Comparison of ENCODE assay signal across 10 mouse cellular contexts in genomic region chr17:17829816-17830535, GRCm38 (mm10). TPM values are rescaled to one million over a fixed set of nuclear protein-coding genes. Genes with fewer than 3 reads are reported as not detected.
DNase-seq lines count a peak whose midpoint lies in the region; ATAC-seq and TF ChIP-seq lines count a peak whose summit lies in the region.
"Had no signal": no experiment of that assay in that cellular context is flagged by ENCODE, and none has a peak within 500 bp of the region (broad histone marks: within the 10 kb centered on the region; RNA-seq: fewer than 3 reads in every experiment).

No protein-coding gene starts in this region.

- peaks cover 57% of the 10 kb centered on the region for H3K4me1 ChIP-seq in heart, embryonic 10.5 days
- H3K4me1 ChIP-seq in ES-E14 (ENCODE audit: control insufficient read depth in 2 of 2, insufficient read depth in 2 of 2, low read length in 2 of 2, poor library complexity in 1 of 2) = peaks cover 3 to 15% of the 10 kb centered on the region in 2 experiments
- H3K4me1 ChIP-seq in forebrain, embryonic 14.5 days (ENCODE audit: control insufficient read depth, insufficient read depth, low read length) = peaks cover 35% of the 10 kb centered on the region
- H3K4me1 ChIP-seq in liver, embryonic 13.5 days (replicated peaks) = peaks cover 5% of the 10 kb centered on the region; the same call in 1 of the 2 replicates

- no peaks in the 10 kb centered on the region for H3K9me3 ChIP-seq in heart, embryonic 10.5 days
- H3K9me3 ChIP-seq in ES-E14 (ENCODE audit: control insufficient read depth, insufficient read depth, low read depth, low read length) = no peaks in the 10 kb centered on the region
- no peaks in the 10 kb centered on the region for H3K9me3 ChIP-seq in forebrain, embryonic 14.5 days (replicated peaks; ENCODE audit: control insufficient read depth, low read length)
- H3K9me3 ChIP-seq in liver, embryonic 13.5 days (replicated peaks) = no peaks in the 10 kb centered on the region

- no peak for DNase-seq in heart, embryonic 10.5 days (ENCODE audit: low spot score)
- no peak for DNase-seq in heart, postnatal 36 days
- DNase-seq in ES-E14 (ENCODE audit: low read depth, low spot score) (no peak), MN1 (ENCODE audit: low spot score) (no peak)
- no peak for DNase-seq in forebrain, embryonic 14.5 days (ENCODE audit: low spot score)
- no peak for DNase-seq in liver, embryonic 13.5 days
- DNase-seq in left cerebral cortex, adult 8-10 months (ENCODE audit: low spot score in 2 of 2) = no peak
- DNase-seq: thymus, adult 2 months had no signal

- no peaks in the 10 kb centered on the region for H3K27me3 ChIP-seq in heart, embryonic 10.5 days (ENCODE audit: insufficient read depth, poor library complexity, severe bottlenecking)
- no peaks in the 10 kb centered on the region for H3K27me3 ChIP-seq in forebrain, embryonic 14.5 days (replicated peaks; ENCODE audit: control insufficient read depth, insufficient read depth, low read length)
- H3K27me3 ChIP-seq in liver, embryonic 13.5 days = peaks cover 34% of the 10 kb centered on the region

- peaks cover 39% of the 10 kb centered on the region for H3K36me3 ChIP-seq in heart, embryonic 10.5 days
- H3K36me3 ChIP-seq in ES-E14 (ENCODE audit: control insufficient read depth, insufficient read depth, low read length, poor library complexity, severe bottlenecking) = peaks cover 2% of the 10 kb centered on the region
- H3K36me3 ChIP-seq in forebrain, embryonic 14.5 days (ENCODE audit: control insufficient read depth, insufficient read depth, low read length) = peaks cover 25% of the 10 kb centered on the region
- no peaks in the 10 kb centered on the region for H3K36me3 ChIP-seq in liver, embryonic 13.5 days

- peak overlapping the region; percentile 96 for H3K27ac ChIP-seq in heart, embryonic 10.5 days
- H3K27ac ChIP-seq in ES-E14 (ENCODE audit: insufficient read depth, low read depth, low read length, poor library complexity, severe bottlenecking) = no peak overlapping the region
- H3K27ac ChIP-seq in forebrain, embryonic 14.5 days (ENCODE audit: low read depth, low read length) = peak overlapping the region; percentile 0; the same call in 1 of the 2 replicates
- no peak overlapping the region for H3K27ac ChIP-seq in liver, embryonic 13.5 days

- ATAC-seq in forebrain, embryonic 14.5 days = no peak
- no peak for ATAC-seq in liver, embryonic 13.5 days (ENCODE audit: low read depth)
- ATAC-seq in activated CD4-positive, CD25-positive, alpha-beta regulatory T cell, adult 4 months = no peak

- H3K4me2 ChIP-seq in forebrain, embryonic 14.5 days (ENCODE audit: low read length) = peak overlapping the region; percentile 58
- H3K4me2 ChIP-seq in liver, embryonic 13.5 days = peak overlapping the region; percentile 62

- intact Hi-C loops in heart, postnatal 36 days (cut with DNase I) = loop anchor here (5.0 kb wide), 1 partner anchor 208 kb away; no protein-coding TSS in a partner anchor

- WGBS in heart, embryonic 10.5 days = 74% methylated on average over 22 of the region's 23 CpGs
- WGBS in forebrain, embryonic 14.5 days = 52% methylated on average over 23 of the region's 23 CpGs
- WGBS in liver, embryonic 13.5 days (ENCODE audit: insufficient replicate concordance) = 64% methylated on average over 22 of the region's 23 CpGs

- peak overlapping the region; percentile 27 for H3K9ac ChIP-seq in ES-E14 (ENCODE audit: insufficient read depth, low read depth, low read length, poor library complexity, severe bottlenecking)
- peak overlapping the region; percentile 97 for H3K9ac ChIP-seq in forebrain, embryonic 14.5 days (ENCODE audit: low read length)
- no peak overlapping the region for H3K9ac ChIP-seq in liver, embryonic 13.5 days

- peak overlapping the region; percentile 87 for H3K4me3 ChIP-seq in heart, embryonic 10.5 days
- H3K4me3 ChIP-seq in ES-E14 (ENCODE audit: insufficient read depth in 1 of 2, low read depth in 1 of 2, low read length in 2 of 2, poor library complexity in 1 of 2, severe bottlenecking in 1 of 2) = peak overlapping the region; percentile 87 to 93; a peak in 3 of 4 replicates
- H3K4me3 ChIP-seq in forebrain, embryonic 14.5 days (ENCODE audit: low read depth, low read length) = peak overlapping the region; percentile 85
- H3K4me3 ChIP-seq in liver, embryonic 13.5 days (replicated peaks) = peak overlapping the region; percentile 61; the same call in 1 of the 2 replicates

- in situ Hi-C loops in ES-E14 (cut with MboI; ENCODE audit: low sequenced_read_pairs in 2 of 2, unreplicated experiment in 2 of 2) = no loop called here

TF ChIP-seq in ES-E14, 5 proteins besides CTCF, POLR2A, EP300 and RAD21:
- TF ChIP-seq MAFK (IDR thresholded peaks at IDR 0.05; ENCODE audit: insufficient read depth, low read depth, low read length) = no peak
- TF ChIP-seq CHD2 (IDR thresholded peaks at IDR 0.05; ENCODE audit: low read depth, low read length) = no peak
- no peak for TF ChIP-seq ZC3H11A (IDR thresholded peaks at IDR 0.05; ENCODE audit: borderline replicate concordance, low read depth, low read length)
- TF ChIP-seq HCFC1 (IDR thresholded peaks at IDR 0.05; ENCODE audit: borderline replicate concordance, insufficient read depth, low read length) = no peak
- no peak for TF ChIP-seq ZNF384 (IDR thresholded peaks at IDR 0.05; ENCODE audit: low read depth, low read length)

RNA-seq across cellular contexts. Expression of gene Spaca6, which starts 3.0 kb away (rescaled TPM):
- polyA plus RNA-seq in heart, embryonic 10.5 days (2016; fragmentation: Nextera tagmentation; extraction: Ambion mirVana) = 30.7 and 32.3 TPM in 2 replicates
- total RNA-seq in heart, postnatal 36 days (2021) = 10 to 100 TPM; 12.6 to 13.0 TPM
- total RNA-seq in ES-E14 (2012; rRNA removed) = 12.7 and 16.6 TPM in 2 replicates
- polyA plus RNA-seq in forebrain, embryonic 14.5 days (2014; fragmentation: Nextera tagmentation; extraction: Ambion mirVana) = 5.6 and 10.9 TPM in 2 replicates
- polyA plus RNA-seq in liver, embryonic 13.5 days (2015; fragmentation: Nextera tagmentation; extraction: Ambion mirVana) = 3.1 and 3.4 TPM in 2 replicates
- total RNA-seq in left cerebral cortex, adult 8-10 months (2022) = 10 to 100 TPM; 70.6 to 89.4 (median 76.6) TPM
- 1 to 10 TPM; 5.1 to 6.2 TPM for polyA plus RNA-seq in activated CD4-positive, CD25-positive, alpha-beta regulatory T cell, adult 4 months (2017; shearing (Covaris generic))

RNA-seq across cellular contexts. Expression of gene Has1, which starts 25.0 kb away (rescaled TPM):
- polyA plus RNA-seq in heart, embryonic 10.5 days (2016; fragmentation: Nextera tagmentation; extraction: Ambion mirVana) = 0.68 and 1.1 TPM in 2 replicates
- total RNA-seq in heart, postnatal 36 days (2021) = under 1 TPM in 1 of 2 experiments, not detected in 1; 0.42 TPM
- 0.22 and 0.37 TPM in 2 replicates for total RNA-seq in ES-E14 (2012; rRNA removed)
- polyA plus RNA-seq in forebrain, embryonic 14.5 days (2014; fragmentation: Nextera tagmentation; extraction: Ambion mirVana) = 0.39 and 0.53 TPM in 2 replicates
- polyA plus RNA-seq in liver, embryonic 13.5 days (2015; fragmentation: Nextera tagmentation; extraction: Ambion mirVana) = 0.05 TPM in 2 replicates
- 1 to 10 TPM in 2 of 4 experiments, under 1 TPM in 2; 0.74 to 1.6 (median 1.00) TPM for total RNA-seq in left cerebral cortex, adult 8-10 months (2022)
- not detected for polyA plus RNA-seq in activated CD4-positive, CD25-positive, alpha-beta regulatory T cell, adult 4 months (2017; shearing (Covaris generic))

RNA-seq across cellular contexts. Expression of gene Fpr1, which starts 53.8 kb away (rescaled TPM):
- 0.10 TPM in 1 of 2 replicates, not detected in the other for polyA plus RNA-seq in heart, embryonic 10.5 days (2016; fragmentation: Nextera tagmentation; extraction: Ambion mirVana)
- total RNA-seq in heart, postnatal 36 days (2021) = under 1 TPM in 1 of 2 experiments, not detected in 1; 0.19 TPM
- total RNA-seq in ES-E14 (2012; rRNA removed) = not detected in 2 replicates
- not detected in 2 replicates for polyA plus RNA-seq in forebrain, embryonic 14.5 days (2014; fragmentation: Nextera tagmentation; extraction: Ambion mirVana)
- polyA plus RNA-seq in liver, embryonic 13.5 days (2015; fragmentation: Nextera tagmentation; extraction: Ambion mirVana) = 1.9 and 2.3 TPM in 2 replicates
- total RNA-seq in left cerebral cortex, adult 8-10 months (2022) = not detected
- polyA plus RNA-seq in activated CD4-positive, CD25-positive, alpha-beta regulatory T cell, adult 4 months (2017; shearing (Covaris generic)) = under 1 TPM in 1 of 2 experiments, not detected in 1; 0.33 TPM
- total RNA-seq: layer of hippocampus, postnatal 14 days had no signal

RNA-seq across cellular contexts. Expression of gene Fpr2, which starts 57.6 kb away (rescaled TPM):
- polyA plus RNA-seq in heart, embryonic 10.5 days (2016; fragmentation: Nextera tagmentation; extraction: Ambion mirVana) = not detected in 2 replicates
- not detected for total RNA-seq in heart, postnatal 36 days (2021)
- not detected in 2 replicates for total RNA-seq in ES-E14 (2012; rRNA removed)
- polyA plus RNA-seq in forebrain, embryonic 14.5 days (2014; fragmentation: Nextera tagmentation; extraction: Ambion mirVana) = not detected in 2 replicates
- 0.36 and 0.95 TPM in 2 replicates for polyA plus RNA-seq in liver, embryonic 13.5 days (2015; fragmentation: Nextera tagmentation; extraction: Ambion mirVana)
- not detected for total RNA-seq in left cerebral cortex, adult 8-10 months (2022)
- polyA plus RNA-seq in activated CD4-positive, CD25-positive, alpha-beta regulatory T cell, adult 4 months (2017; shearing (Covaris generic)) = under 1 TPM in 1 of 2 experiments, not detected in 1; 0.69 TPM
- total RNA-seq: layer of hippocampus, postnatal 14 days had no signal

RNA-seq across cellular contexts. Expression of gene Fpr3, which starts 57.7 kb away (rescaled TPM):
- not detected in 2 replicates for polyA plus RNA-seq in heart, embryonic 10.5 days (2016; fragmentation: Nextera tagmentation; extraction: Ambion mirVana)
- not detected for total RNA-seq in heart, postnatal 36 days (2021)
- not detected in 2 replicates for total RNA-seq in ES-E14 (2012; rRNA removed)
- not detected in 2 replicates for polyA plus RNA-seq in forebrain, embryonic 14.5 days (2014; fragmentation: Nextera tagmentation; extraction: Ambion mirVana)
- not detected in 2 replicates for polyA plus RNA-seq in liver, embryonic 13.5 days (2015; fragmentation: Nextera tagmentation; extraction: Ambion mirVana)
- not detected for total RNA-seq in left cerebral cortex, adult 8-10 months (2022)
- under 1 TPM in 1 of 2 experiments, not detected in 1; 0.54 TPM for polyA plus RNA-seq in activated CD4-positive, CD25-positive, alpha-beta regulatory T cell, adult 4 months (2017; shearing (Covaris generic))
- total RNA-seq: layer of hippocampus, postnatal 14 days had no signal
- polyA plus RNA-seq: thymus, adult 2 months had no signal

Comparison
In these comparisons a context has a peak if more than half of its experiments do, and no peak if none do; other contexts are left out.
1. H3K27ac ChIP-seq: peak in heart, embryonic 10.5 days (single experiment) and forebrain, embryonic 14.5 days (single experiment); none in ES-E14 (single experiment) and liver, embryonic 13.5 days (single experiment).
2. Peak in every context shown above with its lines, with median percentiles within 50 percentile points of each other: H3K4me3 ChIP-seq.